Mouse (Mus musculus): ENCODE measurements at regions not wholly inside any gene's neighbourhood (a gene's known extent, or its start where the extent isn't known, plus 50 kb on each side); places are given as distances from the start of the nearest gene placed in this dataset.

- TF ChIP-seq CTCF (IDR thresholded peaks at IDR 0.05; ENCODE audit: borderline replicate concordance, control insufficient read depth, extremely low read depth, insufficient read depth, low read length, poor library complexity) (no peak), POLR2A (IDR thresholded peaks at IDR 0.05; ENCODE audit: control insufficient read depth, extremely low read depth, insufficient read depth, low read length, poor library complexity) (no peak)
Observed at GRCm38 (mm10) chr6:51727191-51727590, 203.5 kb downstream of the Snx10 start.

Data from thymus, adult 2 months (tissue).